Mouse (Mus musculus): ENCODE measurements at regions not wholly inside any gene's neighbourhood (a gene's known extent, or its start where the extent isn't known, plus 50 kb on each side); places are given as distances from the start of the nearest gene placed in this dataset.

- TF ChIP-seq MAX (IDR thresholded peaks at IDR 0.05; ENCODE audit: low read depth) (no peak), POLR2A (IDR thresholded peaks at IDR 0.05; ENCODE audit: insufficient read length, low read depth) (no peak), USF1 (IDR thresholded peaks at IDR 0.05; ENCODE audit: low read depth) (no peak), REST (IDR thresholded peaks at IDR 0.05; ENCODE audit: insufficient read depth, insufficient read length) (no peak), TCF12 (IDR thresholded peaks at IDR 0.05; ENCODE audit: insufficient read depth, poor library complexity, severe bottlenecking) (no peak), E2F4 (IDR thresholded peaks at IDR 0.05; ENCODE audit: insufficient read depth) (no peak), MYOD1 (IDR thresholded peaks at IDR 0.05; ENCODE audit: control insufficient read depth in 1 of 3, insufficient read length in 2 of 3, low read depth in 2 of 3) (no peak), POLR2AphosphoS2 (IDR thresholded peaks at IDR 0.05; ENCODE audit: insufficient read length, low read depth) (no peak), MYOG (IDR thresholded peaks at IDR 0.05; ENCODE audit: control insufficient read depth in 1 of 3, insufficient read depth in 1 of 3, insufficient read length in 2 of 3, low read depth in 2 of 3) (no peak), CEBPB (IDR thresholded peaks at IDR 0.05; ENCODE audit: insufficient read depth, poor library complexity, severe bottlenecking) (no peak), TCF3 (IDR thresholded peaks at IDR 0.05; ENCODE audit: insufficient read length, low read depth) (no peak), SRF (IDR thresholded peaks at IDR 0.05; ENCODE audit: control insufficient read depth, insufficient read length, low read depth) (no peak)
These were observed 318.2 kb upstream of the Zeb2 start for GRCm38 (mm10) chr2:45435261-45435980.
